Mouse (Mus musculus) MEL (cell line): ENCODE data around the gene Slc2a9. TPM values are rescaled to one million over a fixed set of nuclear protein-coding genes. Genes with fewer than 3 reads are reported as not detected.

Experiments
- DNase-seq: peaks from one replicate; pipeline ENCODE4 v3.0.0; 2011; ENCODE audit warnings: low read depth, low spot score
- H3K27ac ChIP-seq: 2 replicates; pipeline ENCODE4 v1.5.1; 2012; ENCODE audit warnings: low read depth, mild to moderate bottlenecking, control low read depth, low read length, moderate library complexity; ENCODE audit not compliant: control insufficient read depth
- H3K27me3 ChIP-seq, 2 experiments: fragments of 150-350 bp in 1 of 2; sonication (generic) in 1 of 2; 2 replicates each; pipeline ENCODE4 v1.6.1; 2012; ENCODE audit warnings: low read length in 2 of 2, mild to moderate bottlenecking in 2 of 2, improper control_type of control experiment in 1 of 2, moderate library complexity in 1 of 2; ENCODE audit not compliant: insufficient read depth in 2 of 2, control insufficient read depth in 1 of 2
- H3K36me3 ChIP-seq, 2 experiments: 2 replicates each; pipeline ENCODE4 v1.6.1; 2012 to 2014; ENCODE audit warnings: low read length in 2 of 2, improper control_type of control experiment in 1 of 2, inconsistent platforms in 1 of 2, mild to moderate bottlenecking in 1 of 2; ENCODE audit not compliant: insufficient read depth in 2 of 2, control insufficient read depth in 1 of 2
- H3K4me1 ChIP-seq, 2 experiments: fragments of 150-350 bp in 1 of 2; sonication (generic) in 1 of 2; 2 replicates each; pipeline ENCODE4 v1.6.1; 2012; ENCODE audit warnings: low read length in 2 of 2, improper control_type of control experiment in 1 of 2, mild to moderate bottlenecking in 1 of 2; ENCODE audit not compliant: insufficient read depth in 2 of 2, control insufficient read depth in 1 of 2
- H3K4me3 ChIP-seq, 2 experiments: fragments of 150-350 bp in 1 of 2; sonication (generic) in 1 of 2; 2 replicates each; pipeline ENCODE4 v1.5.1; 2012; ENCODE audit warnings: low read depth in 2 of 2, low read length in 2 of 2, mild to moderate bottlenecking in 2 of 2, moderate library complexity in 2 of 2, control low read depth in 1 of 2, improper control_type of control experiment in 1 of 2; ENCODE audit not compliant: control insufficient read depth in 1 of 2, insufficient read depth in 1 of 2
- H3K79me2 ChIP-seq: 2 replicates; pipeline ENCODE4 v1.6.1; 2012; ENCODE audit warnings: mild to moderate bottlenecking, low read length, moderate library complexity; ENCODE audit not compliant: control insufficient read depth, poor library complexity, insufficient read depth
- H3K9ac ChIP-seq: 2 replicates; pipeline ENCODE4 v1.6.1; 2012; ENCODE audit warnings: low read depth, mild to moderate bottlenecking, control low read depth, low read length, moderate library complexity; ENCODE audit not compliant: control insufficient read depth, poor library complexity, severe bottlenecking
- H3K9me3 ChIP-seq: fragments of 150-350 bp; sonication (generic); replicated peaks from 2 replicates; pipeline ENCODE4 v1.6.1; 2012; ENCODE audit warnings: mild to moderate bottlenecking, low read length, improper control_type of control experiment, moderate library complexity; ENCODE audit not compliant: insufficient read depth
- CHD2 ChIP-seq: IDR thresholded peaks from 2 replicates; pipeline ENCODE4 v1.6.1; 2011; ENCODE audit warnings: low read length, improper control_type of control experiment
- CTCF ChIP-seq, 3 experiments: IDR thresholded peaks in 2 of 3; conservative IDR thresholded peaks in 1 of 3; 2 replicates each; pipeline ENCODE4 v1.5.1; 2011 to 2012; ENCODE audit warnings: low read length in 3 of 3, low read depth in 2 of 3, mild to moderate bottlenecking in 2 of 3, improper control_type of control experiment in 1 of 3, inconsistent platforms in 1 of 3, mixed read lengths in 1 of 3, moderate library complexity in 1 of 3; ENCODE audit not compliant: control insufficient read depth in 1 of 3, insufficient read depth in 1 of 3, poor library complexity in 1 of 3, severe bottlenecking in 1 of 3
- ELF1 ChIP-seq: IDR thresholded peaks from 2 replicates; pipeline ENCODE4 v1.6.1; 2014; ENCODE audit warnings: low read depth, mild to moderate bottlenecking, inconsistent platforms, low read length, improper control_type of control experiment, moderate library complexity
- EP300 ChIP-seq, 2 experiments: IDR thresholded peaks; 2 replicates each; pipeline ENCODE4 v1.6.1; 2011; ENCODE audit warnings: improper control_type of control experiment in 2 of 2, low read length in 2 of 2, low read depth in 1 of 2, mild to moderate bottlenecking in 1 of 2
- ETS1 ChIP-seq: IDR thresholded peaks from 2 replicates; pipeline ENCODE4 v1.6.1; 2012; ENCODE audit warnings: low read depth, mild to moderate bottlenecking, inconsistent platforms, low read length, improper control_type of control experiment, moderate library complexity
- HCFC1 ChIP-seq: IDR thresholded peaks from 2 replicates; pipeline ENCODE4 v1.6.1; 2012; ENCODE audit warnings: low read depth, mild to moderate bottlenecking, inconsistent platforms, low read length, improper control_type of control experiment, moderate library complexity
- JUND ChIP-seq: IDR thresholded peaks from 2 replicates; pipeline ENCODE4 v1.6.1; 2011; ENCODE audit warnings: low read depth, mild to moderate bottlenecking, improper control_type of control experiment, low read length
- MAX ChIP-seq: IDR thresholded peaks from 2 replicates; pipeline ENCODE4 v1.6.1; 2011; ENCODE audit warnings: low read length, improper control_type of control experiment
- MAZ ChIP-seq: IDR thresholded peaks from 2 replicates; pipeline ENCODE4 v1.6.1; 2012; ENCODE audit warnings: low read depth, mild to moderate bottlenecking, inconsistent platforms, low read length, improper control_type of control experiment
- MEF2A ChIP-seq: IDR thresholded peaks from 2 replicates; pipeline ENCODE4 v1.6.1; 2014; ENCODE audit warnings: low read depth, mild to moderate bottlenecking, inconsistent platforms, low read length, improper control_type of control experiment; ENCODE audit not compliant: poor library complexity, insufficient replicate concordance, severe bottlenecking; ENCODE audit errors: extremely low read depth
- MXI1 ChIP-seq: IDR thresholded peaks from 2 replicates; pipeline ENCODE4 v1.6.1; 2011; ENCODE audit warnings: mild to moderate bottlenecking, low read depth, low read length, improper control_type of control experiment
- MYC ChIP-seq: IDR thresholded peaks from 2 replicates; pipeline ENCODE4 v1.6.1; 2011; ENCODE audit warnings: low read depth, mild to moderate bottlenecking, low read length, improper control_type of control experiment, moderate library complexity
- NELFE ChIP-seq: IDR thresholded peaks from 2 replicates; pipeline ENCODE4 v1.6.1; 2011; ENCODE audit warnings: low read depth, low read length, improper control_type of control experiment
- NRF1 ChIP-seq: IDR thresholded peaks from 2 replicates; pipeline ENCODE4 v1.6.1; 2014; ENCODE audit warnings: low read depth, mild to moderate bottlenecking, inconsistent platforms, low read length, improper control_type of control experiment, moderate library complexity; ENCODE audit not compliant: poor library complexity, insufficient read depth, severe bottlenecking
- RAD21 ChIP-seq: IDR thresholded peaks from 2 replicates; pipeline ENCODE4 v1.6.1; 2011; ENCODE audit warnings: mild to moderate bottlenecking, low read depth, low read length, improper control_type of control experiment
- SIN3A ChIP-seq: IDR thresholded peaks from 2 replicates; pipeline ENCODE4 v1.6.1; 2012; ENCODE audit warnings: low read length, improper control_type of control experiment, inconsistent platforms
- SMC3 ChIP-seq: IDR thresholded peaks from 2 replicates; pipeline ENCODE4 v1.6.1; 2011; ENCODE audit warnings: low read depth, low read length, improper control_type of control experiment
- UBTF ChIP-seq: IDR thresholded peaks from 2 replicates; pipeline ENCODE4 v1.6.1; 2012; ENCODE audit warnings: low read depth, mild to moderate bottlenecking, inconsistent platforms, low read length, improper control_type of control experiment, moderate library complexity, borderline replicate concordance; ENCODE audit not compliant: insufficient read depth
- ZNF384 ChIP-seq: IDR thresholded peaks from 2 replicates; pipeline ENCODE4 v1.6.1; 2012; ENCODE audit warnings: low read depth, mild to moderate bottlenecking, inconsistent platforms, low read length, improper control_type of control experiment
- polyA plus RNA-seq, 2 experiments: library from polyadenylated mRNA; stranded (reverse) in 1 of 2; unstranded in 1 of 2; fragments of >175 nt in 1 of 2; fragments of >200 nt in 1 of 2; gene quantifications; 2 replicates each; pipeline versions ENCODE4 v1.2.1 to v1.2.4; 2012; ENCODE audit warnings: low replicate concordance in 2 of 2, low read depth in 1 of 2; ENCODE audit not compliant: insufficient read length in 2 of 2, insufficient read depth in 1 of 2, missing spikeins in 1 of 2
- total RNA-seq: library from RNA; depleted of rRNA; stranded (reverse); fragments of 300-350 nt; gene quantifications from 2 replicates; pipeline ENCODE4 v1.2.3, GENCODE M21; 2012

Gene Slc2a9
- total and polyA plus RNA-seq, 3 experiments, result 1.1 to 4.2 TPM; not detected in 1

GRCm38 (mm10) chr5:38448121-38448520 is 54.8 kb downstream of the Slc2a9 start:
- TF ChIP-seq ZNF384, result no peak
- TF ChIP-seq CTCF (IDR thresholded peaks at IDR 0.05 in 2 of 3, conservative IDR thresholded peaks at IDR 0.05 in 1 of 3; ENCODE audit: control insufficient read depth in 1 of 3, insufficient read depth in 1 of 3, low read depth in 2 of 3, low read length in 3 of 3, poor library complexity in 1 of 3, severe bottlenecking in 1 of 3), result no peak
- TF ChIP-seq SIN3A, result no peak
- no peak for TF ChIP-seq EP300 (IDR thresholded peaks at IDR 0.05; ENCODE audit: low read depth in 1 of 2, low read length in 2 of 2)
- TF ChIP-seq ETS1, result no peak
- TF ChIP-seq CHD2, result no peak
- TF ChIP-seq JUND, result no peak
- no peak for TF ChIP-seq MAX
- no peak for TF ChIP-seq MAZ
- TF ChIP-seq UBTF, result no peak
- TF ChIP-seq NELFE, result no peak
- no peak for TF ChIP-seq MXI1
- no peak for TF ChIP-seq NRF1
- TF ChIP-seq MYC, result no peak
- TF ChIP-seq ELF1, result no peak
- TF ChIP-seq SMC3, result no peak
- no peak for TF ChIP-seq MEF2A
- TF ChIP-seq HCFC1, result no peak
- Histone ChIP-seq H3K79me2 (no peaks in the 10 kb centered on the region), H3K27ac (no peak overlapping the region), H3K36me3 (no peaks in the 10 kb centered on the region), H3K4me3 (no peak overlapping the region), H3K9ac (no peak overlapping the region), H3K27me3 (no peaks in the 10 kb centered on the region), H3K4me1 (no peaks in the 10 kb centered on the region), H3K9me3 (no peaks in the 10 kb centered on the region)
- no peak for DNase-seq

GRCm38 (mm10) chr5:38446316-38446975 is 56.5 kb downstream of the Slc2a9 start:
- no peaks in the 10 kb centered on the region for H3K9me3 ChIP-seq
- H3K27ac ChIP-seq, result no peak overlapping the region
- no peak for DNase-seq
- no peak for TF ChIP-seq RAD21
- TF ChIP-seq EP300 (IDR thresholded peaks at IDR 0.05; ENCODE audit: low read depth in 1 of 2, low read length in 2 of 2), result no peak
- no peak for TF ChIP-seq CHD2
- no peak overlapping the region for H3K4me3 ChIP-seq
- H3K9ac ChIP-seq, result no peak overlapping the region
- H3K36me3 ChIP-seq, result no peaks in the 10 kb centered on the region
- H3K79me2 ChIP-seq, result no peaks in the 10 kb centered on the region
- no peaks in the 10 kb centered on the region for H3K4me1 ChIP-seq
- H3K27me3 ChIP-seq, result no peaks in the 10 kb centered on the region
